Mouse (Mus musculus) heart, embryonic 14.5 days (tissue): ENCODE measurements around the gene Gm37240. TPM values are rescaled to one million over a fixed set of nuclear protein-coding genes. Genes with fewer than 3 reads are reported as not detected.

ENCODE experiments used
- ATAC-seq: fragments of 200-750 bp; cut with Nextera tagmentation; 2 replicates; pipeline ENCODE4 v1.8.0; 2017; ENCODE audit warnings: low read depth, moderate TSS enrichment; ENCODE audit not compliant: insufficient number of reproducible peaks, insufficient read depth, low FRiP score
- H3K27ac ChIP-seq, 2 experiments: fragments of 200-500 bp in 1 of 2; fragments of 300-500 bp in 1 of 2; sonication (generic) in 1 of 2; replicated peaks in 1 of 2; 2 replicates each; pipeline ENCODE4 v1.5.1; 2012 to 2014; ENCODE audit warnings: low read depth in 2 of 2, low read length in 2 of 2, control low read depth in 1 of 2, mild to moderate bottlenecking in 1 of 2, mixed read lengths in 1 of 2; ENCODE audit not compliant: control insufficient read depth in 1 of 2, insufficient read depth in 1 of 2
- H3K27me3 ChIP-seq: fragments of 300-500 bp; sonication (generic); 2 replicates; pipeline ENCODE4 v1.6.1; 2014; ENCODE audit warnings: mild to moderate bottlenecking, low read length, control low read depth; ENCODE audit not compliant: control insufficient read depth, insufficient read depth
- H3K36me3 ChIP-seq: fragments of 300-500 bp; sonication (generic); 2 replicates; pipeline ENCODE4 v1.6.1; 2014; ENCODE audit warnings: mild to moderate bottlenecking, control low read depth, low read length, mixed read lengths; ENCODE audit not compliant: control insufficient read depth, insufficient read depth
- H3K4me1 ChIP-seq, 2 experiments: fragments of 200-500 bp in 1 of 2; fragments of 300-500 bp in 1 of 2; sonication (generic) in 1 of 2; 2 replicates each; pipeline ENCODE4 v1.6.1; 2012 to 2014; ENCODE audit warnings: low read length in 2 of 2, control low read depth in 1 of 2, mixed read lengths in 1 of 2; ENCODE audit not compliant: control insufficient read depth in 2 of 2, insufficient read depth in 2 of 2
- H3K4me2 ChIP-seq: fragments of 300-500 bp; sonication (generic); 2 replicates; pipeline ENCODE4 v1.6.1; 2014; ENCODE audit warnings: mild to moderate bottlenecking, low read length
- H3K4me3 ChIP-seq, 2 experiments: fragments of 200-500 bp in 1 of 2; fragments of 300-500 bp in 1 of 2; sonication (generic) in 1 of 2; 2 replicates each; pipeline ENCODE4 v1.5.1; 2012 to 2014; ENCODE audit warnings: low read length in 2 of 2, mild to moderate bottlenecking in 2 of 2, control low read depth in 1 of 2, low read depth in 1 of 2, moderate library complexity in 1 of 2; ENCODE audit not compliant: control insufficient read depth in 1 of 2, insufficient read depth in 1 of 2
- H3K9ac ChIP-seq: fragments of 300-500 bp; sonication (generic); 2 replicates; pipeline ENCODE4 v1.6.1; 2014; ENCODE audit warnings: mild to moderate bottlenecking, low read length
- H3K9me3 ChIP-seq: fragments of 300-500 bp; sonication (generic); 2 replicates; pipeline ENCODE4 v1.6.1; 2016; ENCODE audit warnings: low read length, control low read depth; ENCODE audit not compliant: control insufficient read depth
- WGBS: fragments of 180-500 bp; shearing (Covaris S2); extraction: QIAGEN DNeasy Blood & Tissue Kit; methylation state at CpG from one replicate; pipeline ENCODE4 v1.1.7; 2014; 5-methylcytosine and 5-hydroxymethylcytosine counted together
- polyA plus RNA-seq: library from polyadenylated mRNA; unstranded; fragments of >200 nt; fragmentation: Nextera tagmentation; extraction: Ambion mirVana; gene quantifications from 2 replicates; pipeline ENCODE4 v1.2.1, GENCODE M21; 2014

The Gm37240 gene
- polyA plus RNA-seq, 1 experiment from 2014 or later, result 12.3 TPM

- Histone ChIP-seq H3K4me3 (no peak overlapping the region), H3K9ac (no peak overlapping the region), H3K27me3 (no peaks in the 10 kb centered on the region), H3K9me3 (no peaks in the 10 kb centered on the region), H3K27ac (no peak overlapping the region), H3K36me3 (no peaks in the 10 kb centered on the region), H3K4me2 (no peak overlapping the region), H3K4me1 (no peaks in the 10 kb centered on the region)
- WGBS, result 72% methylated on average over 5 of the region's 5 CpGs
- ATAC-seq, result no peak
Observed at GRCm38 (mm10) chr3:84678891-84679290, 1208.4 kb downstream of the Gm37240 start.

GRCm38 (mm10) chr3:84675710-84676109 lies 1211.6 kb downstream of the Gm37240 start:
- H3K27ac ChIP-seq, result no peak overlapping the region
- no peaks in the 10 kb centered on the region for H3K9me3 ChIP-seq
- H3K36me3 ChIP-seq, result no peaks in the 10 kb centered on the region
- no peak overlapping the region for H3K4me2 ChIP-seq
- no peaks in the 10 kb centered on the region for H3K27me3 ChIP-seq
- H3K9ac ChIP-seq, result no peak overlapping the region
- H3K4me1 ChIP-seq, result no peaks in the 10 kb centered on the region
- 78% methylated on average over 5 of the region's 5 CpGs for whole genome bisulfite sequencing
- no peak overlapping the region for H3K4me3 ChIP-seq
- no peak for ATAC-seq

GRCm38 (mm10) chr3:84673552-84673951 lies 1213.8 kb downstream of the Gm37240 start:
- Histone ChIP-seq H3K9ac (no peak overlapping the region), H3K27ac (no peak overlapping the region), H3K4me1 (peaks cover 5% of the 10 kb centered on the region in 2 experiments; a peak in 3 of 4 replicates), H3K4me2 (no peak overlapping the region), H3K9me3 (no peaks in the 10 kb centered on the region), H3K27me3 (no peaks in the 10 kb centered on the region), H3K36me3 (no peaks in the 10 kb centered on the region), H3K4me3 (no peak overlapping the region)
- 94% methylated on average over 6 of the region's 6 CpGs for WGBS
- ATAC-seq, result no peak

DNA sequence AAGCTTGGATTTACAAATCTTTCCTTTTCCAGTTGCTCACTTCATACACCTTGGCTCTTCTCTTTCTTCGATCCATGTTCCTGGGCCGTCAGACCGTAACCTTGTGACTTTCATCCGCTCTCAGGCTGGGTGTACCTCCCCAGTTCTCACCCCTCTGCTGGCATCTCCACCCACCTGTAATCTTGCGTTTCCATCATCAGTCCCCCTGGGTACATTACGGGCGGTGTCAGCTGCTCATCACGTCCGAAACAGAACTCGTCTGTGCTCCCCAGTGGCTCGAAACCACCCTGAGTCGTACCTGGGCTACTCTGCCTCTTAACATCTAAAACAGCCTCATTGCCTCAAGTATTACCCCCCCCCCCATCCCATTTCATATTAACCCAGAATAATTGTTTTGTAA lies 1215.2 kb downstream of the Gm37240 start:
- no peak overlapping the region for H3K9ac ChIP-seq
- H3K27ac ChIP-seq, result no peak overlapping the region
- H3K36me3 ChIP-seq, result no peaks in the 10 kb centered on the region
- no peak overlapping the region for H3K4me3 ChIP-seq
- H3K4me1 ChIP-seq, result peaks cover 8 to 10% of the 10 kb centered on the region in 2 experiments; a peak in 3 of 4 replicates
- H3K27me3 ChIP-seq, result 0 out of 2 replicates have a peak, but pooled peaks cover 5% of the 10 kb centered on the region
- 87% methylated on average over 12 of the region's 12 CpGs for WGBS
- no peak overlapping the region for H3K4me2 ChIP-seq
- no peak for ATAC-seq
- H3K9me3 ChIP-seq, result no peaks in the 10 kb centered on the region

DNA sequence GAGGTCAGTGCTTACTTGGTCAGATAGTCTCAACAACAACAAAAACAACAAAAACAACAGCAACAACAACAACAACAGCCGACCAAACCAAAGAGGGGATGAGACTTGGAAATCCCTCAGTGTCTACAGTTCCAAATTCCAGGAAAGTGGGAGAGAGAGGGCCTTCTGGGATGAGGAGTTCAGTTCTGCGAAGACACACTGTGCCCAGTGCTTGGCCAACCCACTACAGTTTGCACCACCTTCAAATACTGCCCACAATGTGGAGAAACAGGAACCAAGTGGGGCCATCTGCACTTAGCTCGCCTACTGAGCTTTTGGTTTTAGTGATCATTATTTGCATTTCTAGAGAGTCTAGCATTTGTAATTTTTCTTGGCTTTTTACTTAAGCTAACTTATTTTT lies 1218.4 kb downstream of the Gm37240 start:
- H3K4me3 ChIP-seq, result no peak overlapping the region
- H3K9ac ChIP-seq, result no peak overlapping the region
- H3K27me3 ChIP-seq, result peaks cover 19% of the 10 kb centered on the region
- H3K4me2 ChIP-seq, result no peak overlapping the region
- WGBS, result 81% methylated on average over 3 of the region's 3 CpGs
- H3K36me3 ChIP-seq, result no peaks in the 10 kb centered on the region
- H3K9me3 ChIP-seq, result no peaks in the 10 kb centered on the region
- peaks cover 16 to 24% of the 10 kb centered on the region in 2 experiments for H3K4me1 ChIP-seq
- H3K27ac ChIP-seq, result no peak overlapping the region
- no peak for ATAC-seq

DNA sequence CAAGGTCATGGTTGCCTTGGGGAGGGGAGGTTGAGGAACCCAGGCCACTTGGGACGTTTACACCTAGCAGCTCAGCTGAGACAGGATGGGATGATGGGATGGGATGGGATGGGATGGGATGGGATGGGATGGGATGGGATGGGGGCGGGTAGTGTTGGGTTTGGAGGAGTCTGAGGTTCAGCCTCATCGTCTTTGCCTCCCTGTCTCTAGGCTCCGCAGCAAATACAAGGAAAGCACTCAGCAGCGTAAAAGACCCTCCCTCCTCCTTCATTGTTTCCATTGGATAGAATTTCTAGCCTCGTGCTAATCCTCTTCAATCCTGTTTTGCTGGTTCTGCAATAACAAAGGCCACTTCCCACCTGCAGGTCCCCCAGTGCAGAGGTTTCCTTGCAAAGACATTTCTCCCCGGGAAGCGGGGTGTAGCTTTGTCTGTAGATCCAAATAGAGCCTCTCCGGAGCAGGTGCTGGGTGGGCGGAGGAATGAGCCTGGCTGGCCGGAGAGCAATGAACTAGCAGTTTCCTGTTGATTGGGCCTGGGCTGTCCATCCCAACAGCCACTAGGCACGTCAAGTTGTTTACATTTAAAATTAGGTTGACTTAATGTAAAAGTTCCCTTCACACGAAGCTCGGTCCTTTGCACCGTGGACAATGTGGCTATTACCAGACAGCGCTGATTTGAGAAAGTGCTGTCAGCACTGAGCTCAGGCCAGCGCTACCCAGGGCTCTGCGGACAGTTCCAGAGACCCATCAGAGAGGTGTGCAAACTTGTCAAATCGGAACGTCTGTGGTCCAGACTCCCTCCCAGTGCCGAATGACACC lies 1221.9 kb downstream of the Gm37240 start:
- H3K27me3 ChIP-seq, result peaks cover 19% of the 10 kb centered on the region
- H3K4me2 ChIP-seq, result peak overlapping the region; percentile 73
- no peaks in the 10 kb centered on the region for H3K9me3 ChIP-seq
- H3K9ac ChIP-seq, result peak overlapping the region; percentile 68
- H3K4me3 ChIP-seq, result peak overlapping the region; percentile 31 to 35
- no peak for ATAC-seq
- H3K27ac ChIP-seq, result 0 out of 4 replicates have a peak overlapping the region, but pooled peaks of 1 of the 2 experiments have one; percentile 8
- H3K4me1 ChIP-seq, result peaks cover 16 to 24% of the 10 kb centered on the region in 2 experiments
- WGBS, result 13% methylated on average over 21 of the region's 21 CpGs
- no peaks in the 10 kb centered on the region for H3K36me3 ChIP-seq

GRCm38 (mm10) chr3:84664686-84665085 lies 1222.6 kb downstream of the Gm37240 start:
- no peak overlapping the region for H3K4me3 ChIP-seq
- H3K27ac ChIP-seq, result no peak overlapping the region
- H3K4me1 ChIP-seq, result peaks cover 16 to 24% of the 10 kb centered on the region in 2 experiments
- H3K9me3 ChIP-seq, result no peaks in the 10 kb centered on the region
- H3K27me3 ChIP-seq, result peaks cover 19% of the 10 kb centered on the region
- no peaks in the 10 kb centered on the region for H3K36me3 ChIP-seq
- 71% methylated on average over 8 of the region's 8 CpGs for WGBS
- no peak overlapping the region for H3K9ac ChIP-seq
- no peak overlapping the region for H3K4me2 ChIP-seq
- ATAC-seq, result no peak
